In the genomic region with DNA sequence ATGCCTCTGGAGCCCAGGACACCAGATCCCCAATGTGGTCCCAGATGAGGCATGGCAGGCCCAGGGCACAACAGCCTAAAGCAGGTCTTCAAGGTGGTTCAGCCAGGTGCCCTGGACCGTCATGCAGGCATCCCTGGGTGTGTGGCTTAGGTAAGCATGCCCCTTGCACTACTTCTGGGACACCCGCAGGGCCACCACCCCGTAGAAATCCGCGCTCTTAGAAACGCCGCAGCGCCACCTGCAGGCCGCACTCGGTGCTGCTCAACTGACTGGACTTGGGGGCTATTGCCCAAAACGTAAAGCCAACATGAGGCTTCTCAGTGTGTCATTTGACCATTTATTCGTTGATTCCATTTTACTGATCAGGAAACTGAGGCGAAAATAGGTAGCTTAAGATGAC, we compare ENCODE assay signal across 9 mouse cellular contexts. TPM values are rescaled to one million over a fixed set of nuclear protein-coding genes. Genes with fewer than 3 reads are reported as not detected.
DNase-seq lines count a peak whose midpoint lies in the region; ATAC-seq and TF ChIP-seq lines count a peak whose summit lies in the region.
"Had no signal": no experiment of that assay in that cellular context is flagged by ENCODE, and none has a peak within 500 bp of the region (broad histone marks: within the 10 kb centered on the region; RNA-seq: fewer than 3 reads in every experiment).

No protein-coding gene starts in this region.

- 6% methylated on average over 13 of the region's 13 CpGs for WGBS in midbrain, embryonic 14.5 days
- 9% methylated on average over 13 of the region's 13 CpGs for WGBS in midbrain, embryonic 16.5 days
- 12% methylated on average over 13 of the region's 13 CpGs for WGBS in olfactory bulb, adult 2 months

- no peak overlapping the region for H3K4me3 ChIP-seq in gastrocnemius, adult 2 months
- no peak overlapping the region for H3K4me3 ChIP-seq in midbrain, embryonic 14.5 days (replicated peaks; ENCODE audit: low read depth, low read length)
- no peak overlapping the region for H3K4me3 ChIP-seq in midbrain, embryonic 16.5 days (ENCODE audit: low read depth, low read length)
- no peak overlapping the region for H3K4me3 ChIP-seq in olfactory bulb, adult 2 months (ENCODE audit: insufficient read depth, low read depth, low read length)
- H3K4me3 ChIP-seq: limb, embryonic 12.5 days had no signal

- TF ChIP-seq POLR2A in olfactory bulb, adult 2 months (IDR thresholded peaks at IDR 0.05; ENCODE audit: insufficient read depth, low read depth, low read length): no peak

- peak; percentile 68 for TF ChIP-seq CTCF in gastrocnemius, adult 2 months (IDR thresholded peaks at IDR 0.05)
- TF ChIP-seq CTCF in olfactory bulb, adult 2 months (IDR thresholded peaks at IDR 0.05; ENCODE audit: insufficient read depth, low read depth, low read length): peak; percentile 38; the same call in 1 of the 2 replicates

- H3K36me3 ChIP-seq in midbrain, embryonic 14.5 days (ENCODE audit: control insufficient read depth, insufficient read depth, low read length): no peaks in the 10 kb centered on the region
- no peaks in the 10 kb centered on the region for H3K36me3 ChIP-seq in midbrain, embryonic 16.5 days (ENCODE audit: control insufficient read depth, insufficient read depth, low read length)
- H3K36me3 ChIP-seq: limb, embryonic 12.5 days had no signal

- no peak overlapping the region for H3K27ac ChIP-seq in gastrocnemius, adult 2 months
- H3K27ac ChIP-seq in midbrain, embryonic 14.5 days (replicated peaks; ENCODE audit: low read depth, low read length): no peak overlapping the region
- no peak overlapping the region for H3K27ac ChIP-seq in midbrain, embryonic 16.5 days (ENCODE audit: low read length)
- no peak overlapping the region for H3K27ac ChIP-seq in olfactory bulb, adult 2 months (ENCODE audit: insufficient read depth, low read depth, low read length)
- H3K27ac ChIP-seq: limb, embryonic 12.5 days had no signal

- no peak overlapping the region for H3K4me2 ChIP-seq in midbrain, embryonic 14.5 days (ENCODE audit: low read length)
- no peak overlapping the region for H3K4me2 ChIP-seq in midbrain, embryonic 16.5 days (ENCODE audit: low read length)
- H3K4me2 ChIP-seq: limb, embryonic 12.5 days had no signal

- peaks cover 17% of the 10 kb centered on the region for H3K4me1 ChIP-seq in midbrain, embryonic 14.5 days (ENCODE audit: control insufficient read depth, insufficient read depth, low read length)
- peaks cover 2% of the 10 kb centered on the region for H3K4me1 ChIP-seq in midbrain, embryonic 16.5 days (ENCODE audit: control insufficient read depth, insufficient read depth, low read length)
- peaks cover 6% of the 10 kb centered on the region for H3K4me1 ChIP-seq in olfactory bulb, adult 2 months (ENCODE audit: control insufficient read depth, insufficient read depth, low read length)

- H3K27me3 ChIP-seq in midbrain, embryonic 14.5 days (ENCODE audit: control insufficient read depth, insufficient read depth, low read length): peaks cover 5% of the 10 kb centered on the region; the same call in 1 of the 2 replicates
- 0 out of 2 replicates have a peak, but pooled peaks cover 3% of the 10 kb centered on the region for H3K27me3 ChIP-seq in midbrain, embryonic 16.5 days (ENCODE audit: control insufficient read depth, insufficient read depth, low read depth, low read length)

- no peak for ATAC-seq in midbrain, embryonic 14.5 days (ENCODE audit: low FRiP score, low TSS enrichment)
- ATAC-seq in midbrain, embryonic 16.5 days: no peak

- intact Hi-C loops in gastrocnemius, adult 2 months (cut with DNase I): no loop called here
- intact Hi-C loops in gastrocnemius, postnatal 36 days (cut with DNase I): no loop called here

- DNase-seq in gastrocnemius, adult 2 months: peak; percentile 34
- no peak for DNase-seq in gastrocnemius, postnatal 36 days
- DNase-seq in midbrain, embryonic 14.5 days: peak; percentile 70
- DNase-seq in c-Kit-positive CD71-positive TER-119-positive erythroid progenitor cells, embryonic 14.5 days (ENCODE audit: low spot score): peak; percentile 53
- peak; percentile 49 for DNase-seq in induced T-regulatory cell, adult 2 months (ENCODE audit: low read depth)
- no peak for DNase-seq in left cerebral cortex, adult 8-10 months (ENCODE audit: low spot score in 2 of 2)

- no peaks in the 10 kb centered on the region for H3K9me3 ChIP-seq in midbrain, embryonic 14.5 days (ENCODE audit: control insufficient read depth, low read length)
- no peaks in the 10 kb centered on the region for H3K9me3 ChIP-seq in midbrain, embryonic 16.5 days (replicated peaks; ENCODE audit: control insufficient read depth, low read length, poor library complexity, severe bottlenecking)
- H3K9me3 ChIP-seq: limb, embryonic 12.5 days had no signal

- no peak overlapping the region for H3K9ac ChIP-seq in midbrain, embryonic 14.5 days (replicated peaks; ENCODE audit: low read length)
- H3K9ac ChIP-seq in midbrain, embryonic 16.5 days (ENCODE audit: low read depth, low read length): no peak overlapping the region
- H3K9ac ChIP-seq: limb, embryonic 12.5 days had no signal

RNA-seq across cellular contexts. Expression of a gene that starts 48.5 kb away (rescaled TPM):
- under 1 TPM; 0.61 to 0.95 TPM for total RNA-seq in gastrocnemius, adult 2 months (2021)
- under 1 TPM; 0.52 to 0.94 TPM for total RNA-seq in gastrocnemius, postnatal 36 days (2021)
- polyA plus RNA-seq in midbrain, embryonic 14.5 days (2014; fragmentation: Nextera tagmentation; extraction: Ambion mirVana): 12.7 and 13.4 TPM in 2 replicates
- polyA plus RNA-seq in midbrain, embryonic 16.5 days (2015; fragmentation: Nextera tagmentation; extraction: Ambion mirVana): 14.7 and 15.2 TPM in 2 replicates
- not detected in 2 replicates for polyA plus RNA-seq in olfactory bulb, adult 2 months (2012; ENCODE audit: insufficient read depth, insufficient read length, low replicate concordance, missing spikeins)
- total RNA-seq in left cerebral cortex, adult 8-10 months (2022): 1 to 10 TPM; 2.4 to 3.3 (median 2.7) TPM

Comparison
In these comparisons a context has a peak if more than half of its experiments do, and no peak if none do; other contexts are left out.
1. DNase-seq: peak in gastrocnemius, adult 2 months (single experiment), midbrain, embryonic 14.5 days (single experiment), c-Kit-positive CD71-positive TER-119-positive erythroid progenitor cells, embryonic 14.5 days (single experiment) and induced T-regulatory cell, adult 2 months (single experiment); none in gastrocnemius, postnatal 36 days (0 of 2) and left cerebral cortex, adult 8-10 months (0 of 2).